21 mouse cellular contexts compared by ENCODE assay signal in genomic region chr9:119206666-119207065, GRCm38 (mm10). TPM values are rescaled to one million over a fixed set of nuclear protein-coding genes. Genes with fewer than 3 reads are reported as not detected.
"Had no signal": no experiment of that assay in that cellular context is flagged by ENCODE, and none has a peak within 500 bp of the region (broad histone marks: within the 10 kb centered on the region; RNA-seq: fewer than 3 reads in every experiment).

No protein-coding gene starts in this region.

- DNase-seq: lung, adult 2 months; lung, postnatal 14 days; lung, postnatal 36 days; right cerebral cortex, postnatal 14 days; thymus, adult 2 months; thymus, postnatal 25 days; thymus, postnatal 4 days had no signal

- H3K27ac ChIP-seq: lung, embryonic 15.5 days; macrophage; midbrain, embryonic 13.5 days; midbrain, embryonic 15.5 days; neural tube, embryonic 12.5 days; stomach, embryonic 15.5 days; stomach, postnatal 0 days had no signal

- ATAC-seq: lung, postnatal 0 days; midbrain, embryonic 13.5 days; midbrain, embryonic 15.5 days had no signal

- H3K9me3 ChIP-seq: lung, embryonic 15.5 days; midbrain, embryonic 15.5 days; stomach, embryonic 15.5 days had no signal

- H3K4me3 ChIP-seq: lung, embryonic 15.5 days; megakaryocyte, embryonic 14.5 days; midbrain, embryonic 13.5 days; midbrain, embryonic 15.5 days; neural tube, embryonic 12.5 days; stomach, embryonic 15.5 days had no signal

- H3K4me1 ChIP-seq: lung, embryonic 15.5 days; megakaryocyte, embryonic 14.5 days; midbrain, embryonic 13.5 days; midbrain, embryonic 15.5 days; neural tube, embryonic 12.5 days; stomach, embryonic 15.5 days had no signal

- H3K27me3 ChIP-seq: lung, embryonic 15.5 days; megakaryocyte, embryonic 14.5 days; midbrain, embryonic 13.5 days; midbrain, embryonic 15.5 days; neural tube, embryonic 12.5 days; stomach, embryonic 15.5 days had no signal

- H3K36me3 ChIP-seq: lung, embryonic 15.5 days; midbrain, embryonic 13.5 days; midbrain, embryonic 15.5 days; neural tube, embryonic 12.5 days; stomach, embryonic 15.5 days had no signal

- H3K4me2 ChIP-seq: lung, embryonic 15.5 days; midbrain, embryonic 11.5 days; midbrain, embryonic 13.5 days; midbrain, embryonic 15.5 days; neural tube, embryonic 12.5 days; stomach, embryonic 15.5 days had no signal

- H3K9ac ChIP-seq: lung, embryonic 15.5 days; midbrain, embryonic 13.5 days; midbrain, embryonic 15.5 days; neural tube, embryonic 12.5 days; stomach, embryonic 15.5 days had no signal

RNA-seq across cellular contexts. Expression of gene Slc22a13, which starts 2.2 kb away (rescaled TPM):
- polyA plus RNA-seq: lung, embryonic 15.5 days; lung, postnatal 0 days; macrophage; midbrain, embryonic 11.5 days; midbrain, embryonic 13.5 days; midbrain, embryonic 15.5 days; neural tube, embryonic 12.5 days; neural tube, embryonic 14.5 days; stomach, embryonic 15.5 days; stomach, postnatal 0 days had no signal

RNA-seq across cellular contexts. Expression of gene Gm47289, which starts 47.7 kb away (rescaled TPM):
- polyA plus RNA-seq: lung, adult 2 months; lung, embryonic 15.5 days; lung, postnatal 0 days; macrophage; midbrain, embryonic 11.5 days; midbrain, embryonic 13.5 days; midbrain, embryonic 15.5 days; midbrain, postnatal 0 days; neural tube, embryonic 12.5 days; neural tube, embryonic 14.5 days; spleen, adult 2 months; stomach, embryonic 15.5 days; stomach, postnatal 0 days; testis, adult 2 months; thymus, adult 2 months had no signal

RNA-seq across cellular contexts. Expression of gene Acaa1b, which starts 49.8 kb away (rescaled TPM):
- polyA plus RNA-seq: macrophage had no signal
